Mouse (Mus musculus): ENCODE measurements around the gene Stoml1. TPM values are rescaled to one million over a fixed set of nuclear protein-coding genes. Genes with fewer than 3 reads are reported as not detected.
"Not testable (repeated sequence)": the region's sequence is repeated elsewhere in the genome, so short reads cannot be mapped to it uniquely, and the experiment has no call there.

Stoml1 gene
- total RNA-seq, 4 experiments from 2014 or later, result 65.2 to 77.4 (median 75.3) TPM

DNA sequence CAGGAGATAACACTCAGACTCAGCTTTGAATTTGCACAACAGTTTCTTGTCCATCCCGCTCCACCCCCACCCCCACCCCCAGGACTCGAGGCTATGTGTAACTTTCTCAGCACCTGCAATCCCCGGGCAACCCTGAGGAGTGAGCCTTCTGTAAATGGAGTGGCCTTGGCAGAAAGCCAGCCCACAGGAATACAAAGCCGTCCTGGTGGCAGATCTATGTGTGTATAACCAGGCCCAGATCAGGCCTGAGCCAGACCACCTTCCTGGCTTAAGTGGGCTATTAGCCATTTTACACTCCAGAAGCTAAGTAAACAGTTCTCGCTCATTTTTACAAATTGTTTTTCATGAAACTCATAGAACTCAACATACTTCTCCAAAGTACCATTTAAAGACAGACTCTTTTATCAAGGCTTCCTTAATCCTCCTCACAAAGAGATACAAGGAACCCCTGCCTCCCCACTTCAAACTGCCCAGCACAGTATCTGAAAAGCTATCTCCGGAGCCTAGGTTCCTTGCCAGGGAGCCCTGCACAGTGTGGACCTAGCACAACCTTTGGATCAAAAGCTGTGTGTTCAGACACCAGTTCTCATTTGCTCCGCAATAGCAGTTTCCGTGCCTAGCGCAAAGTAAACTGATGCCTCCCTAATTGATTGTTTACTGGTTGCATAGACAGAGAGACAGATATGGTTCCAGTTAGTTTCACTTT, 11.0 kb upstream of the Stoml1 start:
- DNase-seq (ENCODE audit: low spot score in 2 of 2), result no peak

DNA sequence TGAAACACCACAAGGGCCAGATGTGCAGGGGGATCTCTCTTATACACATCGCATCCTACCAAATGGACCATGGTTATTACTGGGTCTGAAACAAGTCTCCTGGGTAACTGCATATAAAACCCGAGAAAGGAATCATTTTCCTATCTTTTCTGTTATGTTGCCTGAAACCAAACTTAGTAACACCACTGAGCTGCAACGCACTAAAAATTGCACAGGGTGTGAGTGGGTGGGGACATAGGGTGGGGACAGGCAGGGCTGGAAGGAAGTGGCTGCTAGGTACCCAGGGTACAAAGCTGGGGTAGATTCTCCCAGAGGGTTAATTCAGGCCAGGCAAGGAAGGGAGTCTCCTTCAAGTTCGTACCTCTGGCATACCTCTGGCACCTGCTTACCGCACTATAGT, 10.3 kb upstream of the Stoml1 start:
- DNase-seq (ENCODE audit: low spot score in 2 of 2), result no peak

DNA sequence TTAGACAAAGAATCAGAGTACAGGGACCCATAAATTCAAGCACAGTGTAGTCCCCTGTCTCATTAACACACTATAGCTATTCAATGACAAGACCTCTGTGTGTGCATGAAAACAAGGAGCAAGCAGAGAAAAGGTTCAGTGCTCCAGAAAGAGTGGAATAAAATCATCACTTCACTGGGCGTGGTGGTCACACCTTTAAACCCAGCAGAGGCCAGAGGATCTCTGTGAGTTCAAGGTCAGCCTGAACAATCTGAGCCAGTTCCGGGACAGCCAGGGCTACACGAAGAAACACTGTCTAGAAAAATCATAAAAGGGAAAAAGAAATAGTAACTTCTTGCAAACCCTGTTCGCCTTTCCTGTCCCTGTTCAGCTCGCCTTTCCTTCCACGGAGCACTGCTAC, 9.3 kb upstream of the Stoml1 start:
- no peak for DNase-seq (ENCODE audit: low spot score in 2 of 2)

DNA sequence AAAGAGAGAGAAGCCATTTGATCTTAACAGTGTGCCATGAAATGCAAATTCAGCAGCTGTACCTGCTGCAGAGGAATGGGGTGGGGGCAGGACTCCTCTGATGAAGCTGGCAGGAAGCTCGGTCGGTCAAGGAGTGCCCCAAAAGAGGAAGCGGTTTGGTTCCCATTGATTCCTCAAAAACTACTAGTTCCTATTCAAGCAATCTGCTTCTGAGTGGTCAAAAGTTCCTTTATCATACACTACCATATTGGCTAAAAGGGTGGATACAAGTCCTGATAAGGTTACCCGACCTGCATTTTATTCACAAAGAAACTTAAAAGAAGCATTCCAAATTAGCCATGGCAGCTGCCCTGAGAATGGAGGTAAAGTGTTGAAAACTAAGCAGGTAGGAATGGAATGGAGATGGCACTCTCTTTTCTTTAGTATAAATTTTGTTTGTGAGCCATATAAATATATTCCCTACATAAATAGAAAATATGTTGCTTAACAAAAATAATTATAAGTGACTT, 6.8 kb upstream of the Stoml1 start:
- DNase-seq (ENCODE audit: low spot score in 2 of 2), result no peak

DNA sequence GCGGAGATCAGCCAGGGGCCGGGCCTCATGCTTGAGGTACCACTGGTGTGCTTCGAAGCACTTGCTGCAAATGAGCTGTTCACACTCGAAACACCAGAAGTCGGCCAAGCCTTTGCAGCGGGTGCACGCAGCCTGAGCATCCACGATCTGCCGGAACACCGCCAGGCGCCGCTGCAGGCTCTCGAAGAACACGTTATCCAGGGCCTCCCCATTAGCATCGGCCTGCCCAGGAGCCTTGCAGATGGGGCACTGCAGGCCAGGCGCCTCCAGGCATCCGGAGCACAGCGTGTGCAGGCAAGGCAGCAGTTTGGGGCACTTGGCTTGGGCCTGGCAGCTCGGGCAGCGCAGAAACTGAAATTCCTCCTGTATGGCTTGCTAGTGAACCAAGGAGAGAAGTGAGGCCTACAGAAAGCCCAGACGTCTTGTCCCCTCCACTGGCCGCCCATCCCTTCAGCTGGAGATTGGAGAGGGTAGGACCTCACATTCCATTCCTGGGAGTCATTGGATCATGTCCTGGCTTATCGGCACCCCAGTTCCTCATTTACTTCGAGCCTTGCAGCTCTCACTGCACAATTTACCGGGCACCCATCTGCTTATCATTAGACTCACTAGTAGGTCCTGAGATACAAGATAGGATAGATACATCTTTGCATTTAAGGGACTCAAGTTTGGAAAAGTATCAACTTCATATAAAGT, 5.8 kb upstream of the Stoml1 start:
- peak; percentile 62 to 72 for DNase-seq (ENCODE audit: low spot score in 2 of 2)

DNA sequence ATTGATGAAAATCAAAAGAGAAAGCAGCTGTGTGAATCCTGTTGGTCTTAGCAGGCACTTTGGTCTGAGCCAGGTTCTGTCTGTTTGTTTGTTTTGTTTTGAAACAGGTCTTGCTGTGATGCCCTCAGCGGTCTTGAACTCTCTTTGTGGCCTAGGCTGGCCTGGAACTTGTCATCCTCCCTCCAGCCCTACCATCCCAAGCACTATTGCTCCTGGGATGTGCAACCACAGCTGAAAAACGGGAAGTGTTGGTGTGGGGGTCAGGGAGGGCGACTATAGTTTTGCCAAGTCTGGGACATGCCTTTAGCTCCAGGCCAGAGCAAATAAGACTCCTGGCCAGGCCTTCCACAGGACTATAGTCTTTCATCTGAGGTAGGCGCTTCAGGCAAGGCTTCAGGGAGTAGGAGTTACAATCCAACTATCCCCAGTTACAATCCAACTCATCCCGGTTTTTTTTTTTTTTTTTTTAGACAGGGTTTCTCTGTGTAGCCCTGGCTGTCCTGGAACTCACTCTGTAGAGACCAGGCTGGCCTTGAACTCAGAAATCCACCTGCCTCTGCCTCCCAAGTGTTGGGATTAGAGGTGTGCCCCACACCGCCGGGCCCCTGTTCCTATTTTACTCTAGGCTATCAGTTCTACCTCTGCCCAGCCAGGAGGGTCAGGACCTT, 4.1 kb upstream of the Stoml1 start:
- DNase-seq (ENCODE audit: low spot score in 2 of 2), result no peak

DNA sequence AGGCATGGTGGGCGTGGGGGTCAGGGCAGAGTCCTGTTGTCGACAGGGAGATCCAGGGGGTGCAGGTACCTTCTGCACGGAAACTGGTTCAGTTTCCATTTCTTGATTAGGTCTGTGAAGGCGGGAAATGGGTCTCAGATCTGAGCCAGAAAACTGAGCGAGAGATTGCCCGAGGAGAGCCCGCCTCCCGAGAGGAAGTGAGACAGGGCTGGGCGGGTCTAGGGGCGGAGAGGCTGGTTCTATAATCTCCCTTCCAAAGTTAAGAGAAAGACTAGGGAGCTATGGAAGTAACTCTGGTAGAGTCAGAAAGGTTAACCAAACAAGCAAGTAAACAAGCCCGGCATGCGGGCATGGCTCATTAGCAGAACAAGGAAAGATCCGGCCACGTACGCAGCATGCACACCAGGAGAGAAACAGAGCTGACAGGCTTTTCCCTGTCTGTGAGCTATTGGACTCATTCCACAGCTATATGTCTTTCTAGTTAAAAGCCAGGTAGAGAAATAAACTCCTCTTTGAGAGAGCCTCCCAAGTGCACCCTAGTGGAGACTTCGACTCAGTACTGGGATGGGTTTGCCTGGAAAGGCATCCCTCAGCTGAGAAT, 3.3 kb upstream of the Stoml1 start, which contains the start of gene Pml:
Gene Pml, minus strand, starts transcription at position 195 of the 601 bp plus-strand sequence.
- peak; percentile 37 to 48 for DNase-seq (ENCODE audit: low spot score in 2 of 2)

DNA sequence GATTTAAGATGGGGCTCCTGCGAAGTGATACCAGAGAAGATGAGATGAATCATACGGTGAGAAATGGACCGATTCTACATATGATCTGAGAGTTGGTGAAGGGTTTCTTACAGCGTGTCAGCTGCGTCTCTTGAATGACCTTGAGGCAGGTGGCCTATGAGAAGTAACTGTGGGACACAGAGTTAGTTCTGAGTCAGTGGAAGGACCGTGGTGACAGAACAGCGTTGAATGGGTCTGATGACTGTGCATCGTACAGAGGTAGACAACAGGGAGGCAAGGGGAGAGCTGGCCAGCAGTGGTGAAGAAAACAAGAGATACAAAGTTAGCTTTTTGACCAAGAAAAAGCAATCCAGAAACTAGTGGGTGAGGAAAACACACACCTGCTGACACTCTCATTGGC, 2.6 kb upstream of the Stoml1 start:
- DNase-seq (ENCODE audit: low spot score in 2 of 2), result no peak

DNA sequence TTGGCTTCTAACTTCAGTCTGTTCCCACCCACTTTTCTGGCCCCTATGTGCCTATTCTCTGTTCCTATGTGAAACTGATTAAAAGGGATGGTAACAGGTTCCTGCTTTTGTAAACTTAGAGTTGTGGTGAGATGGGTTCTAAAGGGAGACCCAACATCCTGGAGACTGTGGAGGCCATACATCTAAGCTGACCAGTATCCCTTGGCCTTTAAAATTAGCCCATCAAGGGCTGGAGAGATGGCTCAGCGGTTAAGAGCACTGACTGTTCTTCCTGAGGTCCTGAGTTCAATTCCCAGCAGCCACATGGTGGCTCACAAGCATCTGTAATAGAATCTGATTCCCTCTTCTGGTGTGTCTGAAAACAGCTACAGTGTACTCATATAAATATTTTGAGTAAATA, 2.2 kb upstream of the Stoml1 start:
- not testable (repeated sequence) for DNase-seq (ENCODE audit: low spot score in 2 of 2)

DNA sequence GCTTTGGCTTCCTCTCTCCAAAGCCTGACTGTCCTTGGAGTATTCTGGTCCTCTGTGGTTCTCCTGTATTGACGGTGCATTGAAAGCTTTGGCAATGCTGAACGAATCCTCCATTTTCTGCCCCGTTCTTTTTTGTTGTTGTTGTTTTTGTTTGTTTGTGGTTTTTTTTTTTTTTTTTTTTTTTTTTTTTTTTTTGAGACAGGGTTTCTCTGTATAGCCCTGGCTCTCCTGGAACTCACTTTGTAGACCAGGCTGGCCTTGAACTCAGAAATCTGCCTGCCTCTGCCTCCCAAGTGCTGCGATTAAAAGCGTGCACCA, 800 bp downstream of the Stoml1 start:
- DNase-seq (ENCODE audit: low spot score in 2 of 2), result not testable (repeated sequence)

DNA sequence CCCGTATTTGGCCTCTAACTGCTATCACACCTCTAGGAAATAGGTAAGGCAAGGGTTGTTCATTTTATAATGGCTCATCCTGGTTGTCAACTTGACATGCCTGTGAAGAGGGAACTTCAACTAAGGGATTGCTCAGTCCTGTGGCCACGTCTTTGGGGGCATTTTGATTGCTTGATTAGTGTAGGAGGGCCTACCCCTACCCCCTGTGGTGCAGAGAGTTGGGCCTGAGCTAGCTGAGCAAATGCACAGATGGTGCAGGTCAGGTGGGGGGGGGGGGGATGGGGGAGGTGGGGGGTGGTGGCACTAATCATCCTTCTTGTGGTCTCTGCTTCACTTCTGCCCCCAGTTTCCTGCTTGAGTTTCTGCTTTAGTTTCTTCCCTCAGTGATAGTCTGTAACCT, 2.1 kb downstream of the Stoml1 start:
- DNase-seq (ENCODE audit: low spot score in 2 of 2), result no peak

DNA sequence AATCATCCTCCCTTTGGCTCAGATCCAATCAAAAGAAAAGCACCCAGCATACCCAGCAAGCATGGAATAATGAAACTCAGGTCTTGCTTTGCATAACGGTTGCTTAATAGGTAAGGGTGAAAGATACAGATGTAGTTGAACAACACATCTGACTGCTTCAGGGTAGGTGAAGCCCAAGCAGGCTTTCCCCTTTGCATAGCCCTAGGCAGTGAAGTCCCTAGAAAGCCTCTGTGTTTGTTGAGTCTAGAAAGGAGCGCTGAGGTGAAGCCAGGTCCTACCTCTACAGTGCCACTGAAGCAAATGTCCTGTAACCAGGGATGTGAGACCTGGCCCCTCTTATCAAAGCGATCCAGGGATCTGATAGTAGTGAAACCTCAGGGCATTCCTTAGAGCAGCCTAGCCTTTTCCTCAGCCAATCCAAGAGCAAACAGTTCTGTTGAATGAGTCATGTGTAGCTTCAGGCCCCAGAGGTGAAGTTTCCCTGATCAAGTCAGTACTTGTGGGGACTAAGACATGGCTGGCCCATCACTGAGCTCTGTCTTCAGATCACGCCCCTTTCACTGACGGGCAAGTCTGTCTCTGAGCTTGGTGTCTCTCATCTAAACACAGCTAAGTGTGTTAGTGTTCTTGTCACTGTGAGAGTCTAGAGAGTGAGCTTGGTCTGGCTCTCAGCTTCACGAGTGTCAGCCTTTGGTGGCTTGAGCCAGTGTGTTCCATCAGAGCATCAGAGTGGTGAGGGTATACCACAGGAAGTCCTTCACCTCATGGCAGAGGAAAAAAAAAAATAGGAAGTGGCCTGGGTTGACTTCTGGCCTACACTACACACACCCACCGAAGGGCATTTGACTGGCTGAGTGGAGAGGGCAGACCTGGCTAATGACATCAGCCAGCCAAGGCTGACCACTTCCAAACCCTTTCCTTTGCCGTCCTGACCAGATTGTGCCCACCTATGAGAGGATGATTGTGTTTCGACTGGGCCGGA, 3.0 kb downstream of the Stoml1 start:
- DNase-seq (ENCODE audit: low spot score in 2 of 2), result no peak

DNA sequence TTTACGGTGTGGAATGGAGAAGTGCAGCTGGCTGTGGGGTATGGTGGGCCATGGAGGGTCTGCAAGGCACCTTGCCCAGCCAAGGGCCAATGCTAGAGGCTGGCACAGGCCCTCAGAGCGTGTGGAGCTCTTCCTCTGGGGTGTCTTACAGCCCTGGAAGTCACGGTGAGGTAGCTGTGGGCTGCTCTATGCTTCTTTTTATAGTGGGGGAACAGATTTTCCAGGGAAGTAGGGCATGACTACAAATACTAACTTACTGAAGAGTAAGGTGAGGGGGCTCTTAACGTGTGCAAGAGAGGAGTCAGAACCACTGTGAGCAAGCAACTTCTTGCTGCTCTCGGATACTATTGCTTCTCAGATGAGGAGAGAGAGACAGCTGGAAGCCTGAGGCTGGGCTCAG, 9.5 kb downstream of the Stoml1 start:
- no peak for DNase-seq (ENCODE audit: low spot score in 2 of 2)

DNA sequence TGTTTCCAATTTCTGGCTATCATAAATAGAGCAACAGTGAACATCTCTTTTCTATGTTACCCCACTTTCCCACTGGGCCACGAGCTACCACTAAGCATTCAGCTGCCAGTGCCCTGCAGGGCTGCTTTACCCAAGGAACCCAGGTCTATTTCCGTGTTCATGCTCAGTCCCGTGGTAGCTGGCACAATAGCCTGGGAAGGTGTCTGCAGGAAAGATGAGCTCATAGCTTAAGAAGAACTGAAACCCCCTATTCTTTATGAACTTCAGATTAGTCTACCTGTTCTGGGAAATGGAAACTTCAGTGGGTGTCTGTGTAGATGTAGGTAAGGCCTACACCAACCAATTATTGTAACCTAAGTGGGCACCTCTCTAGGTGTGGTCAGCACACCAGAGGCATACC, 12.4 kb downstream of the Stoml1 start:
- DNase-seq (ENCODE audit: low spot score in 2 of 2), result no peak

DNA sequence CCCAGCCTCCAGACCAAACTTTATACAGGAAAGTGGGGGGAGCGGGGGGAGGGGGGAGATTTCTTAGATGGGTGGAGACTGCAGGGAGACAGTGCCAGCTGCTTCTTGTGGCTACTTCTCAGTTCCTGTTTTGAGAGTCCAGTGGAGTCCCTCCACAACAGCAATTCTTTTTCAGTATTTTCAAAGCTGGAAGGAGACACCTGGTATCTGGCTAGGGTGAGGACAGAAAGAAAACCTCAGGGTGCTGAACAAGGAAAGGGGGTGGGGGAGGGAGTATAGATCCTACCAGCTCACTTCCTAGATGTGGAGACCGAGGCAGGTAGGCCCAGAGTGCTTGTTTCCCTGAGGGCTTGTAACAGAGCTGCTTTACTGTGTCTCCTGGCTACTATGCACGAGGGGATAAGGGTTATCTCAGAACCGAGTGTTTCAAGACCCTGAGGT, 13.6 kb downstream of the Stoml1 start:
- no peak for DNase-seq (ENCODE audit: low spot score in 2 of 2)

DNA sequence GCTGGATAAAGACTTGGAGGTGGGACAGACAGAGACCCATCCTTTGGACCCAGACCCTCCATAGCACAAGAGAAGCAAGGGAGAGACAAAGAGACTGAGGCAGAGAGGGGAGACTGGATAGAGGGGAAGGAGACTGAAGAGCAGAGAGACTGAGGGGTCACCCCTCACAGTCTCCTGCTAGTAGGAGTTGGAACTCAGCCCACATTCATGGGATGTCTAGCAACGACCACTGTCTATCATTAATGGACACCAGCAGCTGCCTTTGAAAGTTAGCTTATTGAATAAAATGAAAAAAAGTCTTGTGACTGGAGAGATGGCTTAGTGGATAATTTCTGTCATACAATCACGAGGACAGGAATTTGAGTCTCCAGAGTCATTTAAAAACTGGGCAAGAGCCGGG, 14.1 kb downstream of the Stoml1 start:
- no peak for DNase-seq (ENCODE audit: low spot score in 2 of 2)

DNA sequence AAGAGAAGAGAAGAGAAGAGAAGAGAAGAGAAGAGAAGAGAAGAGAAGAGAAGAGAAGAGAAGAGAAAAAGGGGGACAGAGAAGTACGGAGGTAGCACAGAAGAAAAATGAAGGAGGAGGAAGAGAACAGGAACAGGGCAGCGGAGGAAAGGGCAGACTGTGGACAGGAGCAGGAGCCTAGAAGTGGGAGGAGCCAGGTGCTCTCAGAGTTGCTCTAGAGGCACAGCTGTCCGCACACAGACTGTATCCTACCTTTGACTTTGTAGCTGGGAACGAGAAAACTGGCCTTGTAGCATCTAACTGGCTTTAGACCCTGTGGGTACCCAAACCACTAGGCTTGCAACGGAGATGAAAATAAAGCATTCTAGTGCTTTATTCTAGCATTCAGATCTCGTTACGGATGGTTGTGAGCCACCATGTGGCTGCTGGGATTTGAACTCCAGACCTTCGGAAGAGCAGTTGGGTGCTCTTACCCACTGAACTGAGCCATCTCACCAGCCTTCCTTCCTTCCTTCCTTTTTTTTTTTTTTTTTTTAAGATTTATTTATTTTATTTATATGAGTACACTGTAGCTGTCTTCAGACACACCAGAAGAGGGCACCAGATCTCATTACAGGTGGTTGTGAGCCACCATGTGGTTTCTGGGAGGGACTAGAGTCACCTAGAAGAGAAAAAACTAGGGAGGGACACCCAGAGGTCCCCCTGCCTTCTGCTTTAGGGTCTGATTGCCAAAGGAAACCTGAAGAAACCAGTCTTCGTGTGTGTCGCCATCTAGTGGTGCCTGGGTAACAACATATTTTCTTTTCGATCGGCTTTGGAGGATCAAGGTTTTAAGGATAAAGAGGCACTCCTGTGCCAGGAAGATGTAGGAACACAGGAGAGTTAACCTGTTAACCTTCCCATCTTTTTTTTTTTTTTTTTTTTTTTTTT, 15.7 kb downstream of the Stoml1 start:
- peak in 1 of 2 experiments; percentile 33 for DNase-seq (ENCODE audit: low spot score in 2 of 2)

DNA sequence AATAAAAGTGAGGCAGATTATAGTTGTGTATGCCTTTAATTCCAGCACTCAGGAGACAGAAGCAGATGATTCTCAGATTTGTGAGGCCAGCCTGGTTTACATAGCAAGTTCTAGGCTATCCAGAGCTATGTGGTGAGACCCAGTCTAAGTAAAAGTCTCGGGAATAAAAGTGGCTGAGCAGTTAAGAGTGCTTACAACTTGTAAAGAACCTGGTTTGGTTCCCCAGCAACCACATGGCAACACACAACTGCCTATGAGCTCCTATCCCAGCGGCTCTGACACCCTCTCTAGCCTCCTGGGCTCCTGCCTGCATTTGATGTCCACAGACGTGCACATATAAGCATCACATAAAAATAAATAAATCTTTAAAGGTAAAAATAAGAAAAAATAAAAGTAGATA, 17.1 kb downstream of the Stoml1 start:
- DNase-seq (ENCODE audit: low spot score in 2 of 2), result no peak

DNA sequence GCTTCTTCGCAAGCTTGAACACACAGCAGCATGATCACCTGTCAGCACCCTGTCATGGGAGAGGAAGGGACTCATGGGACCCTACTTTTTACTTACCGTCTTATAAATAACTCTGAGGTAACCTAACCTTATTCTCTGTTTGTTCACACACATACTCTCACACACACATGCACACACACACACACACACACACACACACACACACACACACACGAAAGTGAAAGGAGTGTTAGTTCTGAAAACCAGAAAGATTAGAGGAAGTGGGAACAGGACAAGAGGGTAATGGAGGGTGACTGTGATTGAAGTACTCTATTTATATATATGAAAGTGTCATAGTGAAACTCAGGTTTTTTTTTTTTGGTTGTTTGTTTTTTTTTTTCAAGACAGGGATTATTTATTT, 18.1 kb downstream of the Stoml1 start:
- no peak for DNase-seq (ENCODE audit: low spot score in 2 of 2)

DNA sequence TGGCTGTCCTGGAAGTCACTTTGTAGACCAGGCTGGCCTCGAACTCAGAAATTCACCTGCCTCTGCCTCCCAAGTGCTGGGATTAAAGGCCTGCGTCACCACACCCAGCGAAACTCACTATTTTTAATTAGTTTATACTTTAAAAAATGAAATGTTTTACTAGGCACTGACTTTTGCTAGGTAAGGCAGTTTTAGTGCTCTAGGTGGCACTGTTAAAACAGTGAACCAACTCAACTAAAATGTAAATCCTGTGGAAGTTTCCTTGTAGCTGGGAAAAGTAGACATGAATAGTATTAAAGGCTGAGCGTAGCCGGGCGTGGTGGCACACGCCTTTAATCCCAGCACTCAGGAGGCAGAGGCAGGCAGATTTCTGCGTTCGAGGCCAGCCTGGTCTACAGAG, 18.6 kb downstream of the Stoml1 start:
- DNase-seq (ENCODE audit: low spot score in 2 of 2), result not testable (repeated sequence)

Data from layer of hippocampus, adult 8-10 months (tissue).